Mouse (Mus musculus) adrenal gland, adult 2 months (tissue): ENCODE measurements around the gene Ola1. TPM values are rescaled to one million over a fixed set of nuclear protein-coding genes. Genes with fewer than 3 reads are reported as not detected.

ENCODE experiments used
- DNase-seq: peaks from one replicate; pipeline ENCODE4 v3.0.0; 2021
- long read RNA-seq: library from polyadenylated mRNA; stranded (forward); transcript quantifications from one replicate; pipeline ENCODE4 v2.0.0, GENCODE M21; 2021
- polyA plus RNA-seq: library from polyadenylated mRNA; depleted of rRNA; stranded (reverse); fragments of >200 nt; gene quantifications from 2 replicates; pipeline ENCODE4 v1.2.3, GENCODE M21; 2012; rRNA removed
- total RNA-seq, 2 experiments: library from RNA; stranded (reverse); gene quantifications; 2 replicates each; pipeline ENCODE4 v1.2.3; 2021

Ola1 gene
- total RNA-seq (10 to 100 TPM; 50.2 to 56.2 TPM), polyA plus RNA-seq (0.65 and 1.2 TPM in 2 replicates)
- long read RNA-seq, transcript Ola1-201 (11 exons, 2,175 nt) = major isoform, 12 of 16 reads
- long read RNA-seq, partial matches to known transcripts = 3 of 16 reads
- long read RNA-seq, other reads (novel, unspliced or antisense) = 0 of 16 reads

DNA sequence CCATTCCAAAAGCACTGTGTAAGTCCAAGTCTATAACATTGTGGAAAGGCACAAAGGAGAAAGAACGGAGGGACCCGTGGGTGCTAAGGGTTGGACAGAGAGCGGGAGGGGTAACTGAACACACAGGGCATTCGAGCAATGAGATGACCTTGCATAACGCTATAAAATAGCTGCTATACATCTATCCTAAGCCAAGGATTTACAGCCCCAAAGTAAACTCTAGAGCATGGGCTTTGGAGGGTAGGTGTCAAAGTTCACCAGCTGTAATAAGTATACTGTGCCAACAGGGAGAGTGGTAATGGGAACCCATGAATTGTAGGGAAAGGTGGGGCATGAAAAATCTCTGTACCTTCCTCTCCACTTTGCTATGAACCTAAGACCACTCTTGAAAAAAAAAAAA lies at the start of gene Ola1:
Ola1 (minus strand) TSS at position 12 of the 400 bp plus-strand sequence.
- DNase-seq = no peak

DNA sequence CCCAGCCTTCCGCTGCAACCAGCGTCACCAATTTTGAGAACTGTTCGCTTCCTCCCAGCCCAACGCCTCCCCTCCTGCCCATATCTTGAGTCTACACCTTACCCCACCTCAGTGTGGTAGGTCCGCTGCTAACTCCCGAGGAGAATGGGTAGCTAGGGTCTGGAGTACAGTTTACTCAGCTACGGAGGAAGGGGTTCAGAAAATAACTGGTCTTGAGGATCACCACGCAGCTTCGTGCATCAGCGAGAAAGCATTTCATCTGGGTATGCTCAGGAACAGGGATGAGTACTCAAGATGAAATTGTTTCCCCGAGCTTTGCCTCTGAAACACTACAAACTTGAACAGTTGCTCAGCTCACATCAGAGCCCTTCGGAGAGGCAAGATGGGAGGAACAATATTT lies 49.6 kb upstream of the Ola1 start:
- DNase-seq = no peak

DNA sequence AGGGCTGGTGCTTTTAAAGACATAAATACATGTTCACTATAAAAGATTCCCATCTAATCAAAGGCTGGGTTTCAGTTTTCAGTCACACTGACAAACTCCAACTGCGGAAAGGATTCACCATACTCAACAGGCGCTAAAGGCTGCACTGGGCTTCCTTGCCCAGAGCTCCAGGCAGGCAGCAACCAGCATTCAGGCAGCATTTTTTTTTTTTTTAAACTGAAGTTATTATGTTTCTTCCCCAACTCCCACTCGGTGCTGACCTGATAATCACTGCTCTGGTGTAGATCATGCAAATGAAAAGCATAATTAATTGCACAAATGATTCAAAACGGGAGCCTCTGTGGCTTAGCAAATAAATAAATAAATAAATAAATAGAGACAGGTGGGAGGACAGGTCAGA lies 49.1 kb upstream of the Ola1 start:
- DNase-seq = no peak

DNA sequence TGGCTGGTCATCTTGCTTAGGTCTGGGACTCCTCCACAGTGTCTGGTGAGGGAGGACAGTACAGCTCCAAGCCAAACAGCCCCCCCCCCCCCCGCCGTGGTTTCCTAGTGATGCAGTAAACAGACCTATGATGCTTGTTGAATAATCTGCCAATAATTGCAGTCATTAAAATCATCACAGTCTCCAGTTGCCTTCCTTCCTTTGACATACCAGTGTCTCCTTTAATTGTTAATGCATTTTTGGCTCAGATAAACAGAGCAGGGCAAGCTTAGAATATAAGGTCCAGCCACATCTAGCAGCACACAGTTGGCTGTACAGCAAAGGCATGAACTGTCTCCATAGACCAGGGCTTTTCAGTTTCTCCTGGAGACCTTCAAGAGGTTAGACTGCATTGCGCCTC lies 48.5 kb upstream of the Ola1 start:
- no peak for DNase-seq

DNA sequence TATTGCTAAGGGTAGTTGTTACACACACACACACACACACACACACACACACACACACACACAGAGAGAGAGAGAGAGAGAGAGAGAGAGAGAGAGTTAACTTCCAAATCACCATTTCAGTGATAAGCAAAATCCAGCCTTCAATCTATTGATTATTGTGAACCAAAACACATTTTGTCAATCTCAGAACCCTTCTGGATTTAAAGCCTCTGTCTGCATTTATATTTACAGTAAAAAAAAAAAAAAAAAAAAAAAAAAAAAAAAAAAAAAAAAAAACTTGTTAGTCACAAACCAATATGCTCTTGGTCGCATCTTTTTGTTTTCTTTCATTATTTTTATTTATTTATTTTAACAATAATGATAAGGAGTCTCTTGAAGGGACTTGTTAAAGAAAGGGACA lies 47.9 kb upstream of the Ola1 start:
- DNase-seq = no peak

DNA sequence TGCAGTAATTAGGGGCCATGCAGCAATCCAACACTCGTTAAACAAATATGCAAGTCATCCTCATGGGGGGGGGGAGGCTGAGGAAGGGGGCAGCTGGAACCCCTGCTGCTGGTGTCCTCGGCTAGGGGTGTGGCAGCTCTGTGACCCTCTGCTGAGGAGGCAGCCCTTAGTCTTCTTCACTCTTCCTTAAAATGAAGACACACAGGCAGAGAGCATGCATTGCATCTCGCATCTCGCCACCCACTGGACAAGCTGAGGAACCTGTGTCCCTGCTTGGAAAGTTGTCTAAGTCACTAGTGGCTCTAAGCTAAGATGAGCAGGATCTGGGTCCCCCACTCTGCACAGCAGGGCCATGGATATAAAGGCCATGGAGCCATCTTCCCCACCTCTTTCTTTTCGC lies 47.3 kb upstream of the Ola1 start:
- no peak for DNase-seq

DNA sequence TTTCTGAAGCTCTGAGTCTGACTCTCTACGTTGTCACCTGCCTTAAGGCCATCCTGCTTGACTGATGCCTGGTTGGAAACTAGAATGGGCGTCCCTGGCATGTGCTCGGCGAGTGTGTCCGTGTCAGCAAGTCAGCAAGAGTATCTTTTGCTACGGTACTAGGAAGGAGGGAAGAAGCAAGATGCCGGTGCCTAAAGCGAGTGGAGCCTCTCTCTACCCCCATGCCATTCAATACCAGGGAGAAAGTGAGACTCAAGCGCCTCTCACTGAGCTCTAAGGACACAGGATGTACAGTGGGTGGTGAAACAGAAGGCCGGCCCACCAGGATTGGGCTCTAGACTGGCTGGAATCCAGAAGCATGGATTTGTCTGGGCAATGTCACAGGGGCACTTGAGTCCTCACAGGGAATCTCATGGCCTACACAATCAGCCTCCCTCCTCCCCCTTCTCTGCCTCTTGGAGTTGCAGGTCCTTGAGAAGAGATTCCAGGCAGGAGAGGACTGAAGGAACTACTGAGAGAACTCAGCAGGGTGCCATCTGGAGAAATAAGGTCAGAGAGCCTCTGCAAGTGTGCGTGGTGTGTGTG lies 46.0 kb upstream of the Ola1 start:
- no peak for DNase-seq

DNA sequence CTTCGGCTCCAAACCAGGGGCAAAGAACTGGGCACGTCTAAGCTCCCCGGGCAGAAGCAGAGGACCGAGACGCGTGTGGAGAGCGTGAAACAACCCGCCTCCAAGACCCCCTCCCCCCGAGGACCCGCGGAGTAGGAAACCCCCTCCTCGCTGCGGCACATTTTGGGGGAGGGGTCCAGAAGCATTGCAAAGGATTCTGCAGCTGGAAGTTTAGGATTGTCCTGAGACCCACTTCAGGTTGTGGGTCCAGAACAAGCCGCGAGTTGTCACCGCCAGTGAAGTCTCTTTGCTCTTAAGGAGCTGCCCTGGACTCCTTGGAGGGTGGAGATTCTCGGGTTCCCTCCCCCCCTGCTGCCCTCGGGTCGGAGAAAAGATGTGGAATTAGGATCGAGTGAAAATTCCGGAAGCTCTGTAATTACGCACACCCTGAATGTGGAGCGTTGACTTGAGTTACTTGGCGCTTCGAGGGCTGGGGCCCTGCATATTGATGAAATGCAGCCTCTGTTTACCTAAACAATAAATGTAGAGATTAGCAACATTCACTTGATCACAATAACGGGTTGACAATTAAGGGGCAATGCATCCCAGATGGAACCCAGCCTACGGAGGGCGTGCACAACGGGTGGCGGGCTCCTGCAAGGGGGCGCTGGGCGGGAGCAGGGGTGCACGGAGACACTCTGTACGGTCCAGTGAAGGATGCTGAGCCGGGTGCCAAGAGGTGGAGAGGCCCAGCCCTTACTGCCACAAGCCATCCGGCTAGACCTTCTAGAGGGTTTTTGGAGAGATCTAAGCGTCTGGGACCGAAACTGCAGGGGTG lies 45.3 kb upstream of the Ola1 start:
- no peak for DNase-seq

DNA sequence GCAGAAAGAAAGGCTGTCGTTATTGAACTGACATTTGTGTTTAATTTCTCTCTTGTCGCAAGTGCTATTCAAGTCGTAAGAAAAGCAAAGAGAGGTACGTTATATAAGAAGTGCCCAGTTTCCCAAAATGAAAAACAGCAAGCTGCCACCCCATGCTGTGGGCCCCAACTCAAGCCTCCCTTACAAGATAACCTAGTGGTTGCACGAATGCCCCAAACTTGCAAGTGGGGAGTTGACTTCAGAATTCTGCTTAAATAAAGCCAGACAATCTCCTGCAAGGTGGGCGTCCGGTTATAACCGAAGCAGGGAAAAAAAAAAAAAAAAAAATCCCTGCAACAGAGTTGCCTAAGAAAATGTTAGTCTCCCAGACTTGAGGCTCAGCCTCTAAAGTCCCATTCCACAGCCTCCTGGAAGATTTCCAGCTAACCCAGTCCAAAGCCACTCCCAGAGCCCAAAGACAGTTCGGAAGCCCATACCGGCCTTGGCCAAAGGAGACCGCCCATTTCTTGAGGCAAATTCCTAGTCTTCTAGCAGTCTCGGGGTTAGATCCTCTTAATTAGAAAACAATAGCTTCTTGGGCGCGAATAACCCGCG lies 44.5 kb upstream of the Ola1 start:
- DNase-seq = no peak

DNA sequence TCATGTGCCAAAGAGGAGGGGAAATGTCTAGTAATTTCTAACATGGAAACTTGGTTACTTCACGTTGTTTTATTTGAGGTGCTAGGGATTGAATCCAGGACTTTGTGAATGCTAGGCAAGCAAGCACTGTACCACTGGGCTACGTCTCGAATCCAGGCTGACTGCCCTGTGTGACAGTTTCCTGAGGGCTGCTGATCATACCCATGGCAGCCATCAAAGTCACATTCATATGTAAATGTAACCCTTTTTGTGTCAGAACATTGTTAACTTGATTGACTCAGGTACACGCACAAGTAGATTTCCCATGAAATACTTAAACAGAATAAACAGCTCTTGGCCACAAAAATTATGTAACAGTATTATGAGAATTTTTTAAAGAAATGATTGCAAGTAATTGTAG lies 30.0 kb upstream of the Ola1 start:
- no peak for DNase-seq

DNA sequence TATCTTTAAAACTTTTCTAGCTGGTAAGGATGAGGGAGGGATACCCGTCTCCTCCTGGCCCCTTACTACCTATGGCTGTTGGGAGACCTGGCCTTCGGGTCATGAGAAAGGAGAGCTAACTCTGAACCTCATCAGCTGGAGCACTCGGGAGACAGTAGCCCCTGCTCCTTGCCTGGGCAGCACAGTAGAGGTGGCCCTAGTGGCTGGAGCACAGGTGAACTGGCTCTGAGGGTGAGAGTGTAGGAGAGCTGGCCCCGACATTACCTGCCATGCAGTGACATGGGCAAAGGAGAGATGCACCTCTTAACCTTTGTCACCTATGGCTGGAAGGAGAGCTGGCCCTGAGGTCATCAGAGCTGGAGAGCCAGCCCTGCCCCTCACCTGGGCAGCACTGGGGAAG lies 22.6 kb upstream of the Ola1 start:
- DNase-seq = no peak

DNA sequence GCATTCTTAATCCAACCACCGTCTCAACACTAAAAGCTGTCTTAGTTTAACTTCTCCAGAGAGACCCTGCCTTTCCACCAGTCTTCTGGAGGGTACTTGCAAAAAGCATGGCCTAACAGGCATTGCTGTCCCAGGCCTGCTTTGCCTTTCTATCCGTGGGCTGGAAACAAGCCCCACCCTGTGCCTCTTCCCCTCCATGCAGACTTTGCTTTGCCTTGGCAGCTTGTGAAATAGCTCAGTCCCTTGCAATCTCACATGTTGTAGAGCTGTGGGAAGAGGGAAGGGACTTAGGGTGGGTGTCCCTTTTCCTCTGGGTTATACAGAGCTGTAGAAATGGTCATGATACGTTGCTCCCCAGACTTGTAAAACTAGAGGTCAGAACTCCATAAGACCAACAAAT lies 12.4 kb upstream of the Ola1 start:
- DNase-seq = no peak

DNA sequence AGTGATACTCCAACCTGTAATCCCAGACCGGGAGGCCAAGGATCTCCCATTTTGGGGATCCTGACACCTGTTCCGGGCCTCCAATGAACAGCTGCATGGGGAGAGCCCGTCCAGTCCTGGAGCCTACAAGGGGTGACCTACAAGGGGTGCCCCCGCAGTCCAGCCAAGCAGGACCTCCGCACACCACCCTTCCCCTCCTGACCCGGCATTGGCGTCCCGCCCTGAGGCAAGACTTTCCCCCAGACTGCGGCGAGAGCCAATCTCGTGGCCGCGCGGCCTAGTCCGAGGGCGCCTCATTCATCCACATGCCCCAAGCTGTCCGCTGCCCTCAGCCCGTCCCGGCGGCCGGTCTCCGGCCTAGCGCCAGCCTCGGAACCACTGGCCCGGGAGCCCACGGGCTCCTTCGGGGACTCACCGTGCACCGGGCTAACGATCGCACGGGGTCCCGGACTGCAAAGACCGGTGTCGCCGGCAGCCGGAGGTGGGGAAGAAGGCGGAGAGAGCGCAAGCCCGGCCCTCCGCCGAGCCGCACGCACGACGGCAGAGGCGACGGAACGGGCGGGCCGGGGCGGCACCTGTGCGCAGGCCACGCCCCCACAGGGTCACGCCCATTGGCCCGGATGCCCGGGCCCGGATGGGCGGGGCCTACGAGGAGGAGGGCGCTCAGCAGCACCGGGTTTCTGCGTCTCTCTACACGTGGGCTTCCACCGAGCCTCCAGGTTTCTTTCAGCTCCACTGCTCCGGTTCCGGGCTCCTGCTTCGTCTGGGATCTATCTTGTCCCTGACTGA lies 4.7 kb downstream of the Ola1 start:
- peak; percentile 97 for DNase-seq

DNA sequence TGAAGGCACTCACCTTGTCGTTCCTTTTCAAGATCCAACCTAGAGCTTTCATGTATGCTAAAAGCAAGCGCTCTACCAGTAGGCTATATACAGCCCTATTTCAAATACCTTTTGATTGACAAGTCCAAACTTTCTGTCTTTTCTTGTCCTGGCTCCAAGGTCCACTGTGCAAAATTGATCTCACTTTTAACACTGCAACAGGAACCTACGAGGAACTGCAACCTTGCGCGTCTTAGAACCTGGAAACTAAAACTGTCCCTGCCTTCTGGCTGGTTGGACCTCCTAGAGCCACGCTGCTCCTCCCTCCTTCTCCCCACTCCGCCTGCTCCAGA lies 5.2 kb downstream of the Ola1 start:
- no peak for DNase-seq

DNA sequence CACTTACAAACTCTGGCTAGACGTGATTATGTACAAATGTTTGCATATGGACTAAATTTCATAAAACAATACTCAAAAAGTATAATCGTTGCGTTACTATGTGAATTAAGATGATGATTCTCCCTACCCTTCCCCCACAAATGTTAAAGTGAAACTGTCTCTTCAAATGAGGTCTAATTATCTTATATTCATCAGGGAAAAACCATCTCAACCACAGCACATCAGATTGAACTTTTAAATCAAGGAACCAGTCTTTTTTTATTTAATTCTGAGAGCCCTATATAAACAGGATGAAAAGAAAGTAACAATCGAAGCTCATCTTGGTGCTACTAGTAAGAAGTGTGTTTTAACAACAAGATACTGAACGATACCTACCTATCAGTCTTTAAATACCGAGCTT lies 14.4 kb downstream of the Ola1 start:
- DNase-seq = no peak

DNA sequence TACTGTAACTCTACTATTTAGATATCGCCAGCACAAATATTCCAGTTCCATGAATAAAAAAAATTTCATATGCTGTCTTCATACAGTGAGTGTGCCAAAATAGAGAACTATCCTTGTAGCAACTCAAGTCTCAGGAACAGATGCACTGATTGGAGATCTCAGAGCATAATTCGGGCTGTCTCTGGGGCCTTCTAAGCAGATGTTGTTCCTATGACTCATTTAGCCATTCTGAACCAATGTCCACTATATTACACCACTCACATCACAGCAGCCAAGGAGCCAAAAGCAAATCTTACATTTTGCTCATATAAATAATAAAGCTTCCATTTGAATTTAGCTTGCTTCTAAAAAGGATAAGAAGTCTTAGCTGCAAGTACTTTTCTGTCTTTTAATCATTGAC lies 30.2 kb downstream of the Ola1 start:
- no peak for DNase-seq

DNA sequence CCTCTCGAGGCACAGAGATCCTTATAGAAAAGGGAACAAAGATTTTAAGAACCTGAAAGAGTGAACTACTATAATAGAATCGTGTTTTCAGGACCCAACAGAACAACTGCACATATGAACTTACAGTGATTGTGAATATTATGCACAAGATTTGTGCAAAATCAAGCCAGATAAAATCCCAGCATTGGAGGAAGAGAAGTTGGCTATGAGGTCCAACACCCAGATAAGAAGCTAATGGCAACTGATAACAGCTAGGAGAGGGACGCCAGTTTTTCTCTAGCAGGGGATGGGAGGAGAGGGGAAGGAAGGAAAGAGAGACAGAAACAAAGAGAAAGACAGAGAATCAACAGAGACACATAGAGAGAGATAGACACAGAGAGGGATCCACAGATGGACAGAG lies 33.5 kb downstream of the Ola1 start:
- no peak for DNase-seq

DNA sequence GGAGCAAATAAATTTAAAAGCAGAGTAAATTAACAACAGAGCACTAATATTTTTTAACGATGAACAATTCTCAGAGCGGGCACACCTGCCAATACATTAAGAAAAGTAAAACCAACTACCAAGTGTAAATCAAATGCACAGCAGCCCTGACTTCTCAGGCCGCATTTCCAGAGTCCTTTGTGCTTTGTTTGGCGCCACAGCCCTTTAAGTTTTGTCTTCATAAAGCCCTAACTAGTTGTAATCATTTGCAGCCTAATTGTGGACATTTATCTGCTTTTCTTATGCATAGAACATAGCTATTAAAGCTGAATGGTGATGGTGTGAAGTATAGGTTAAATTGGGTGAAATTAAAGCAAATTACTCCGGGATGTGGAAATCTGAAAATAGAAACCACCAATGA lies 49.2 kb downstream of the Ola1 start:
- no peak for DNase-seq

DNA sequence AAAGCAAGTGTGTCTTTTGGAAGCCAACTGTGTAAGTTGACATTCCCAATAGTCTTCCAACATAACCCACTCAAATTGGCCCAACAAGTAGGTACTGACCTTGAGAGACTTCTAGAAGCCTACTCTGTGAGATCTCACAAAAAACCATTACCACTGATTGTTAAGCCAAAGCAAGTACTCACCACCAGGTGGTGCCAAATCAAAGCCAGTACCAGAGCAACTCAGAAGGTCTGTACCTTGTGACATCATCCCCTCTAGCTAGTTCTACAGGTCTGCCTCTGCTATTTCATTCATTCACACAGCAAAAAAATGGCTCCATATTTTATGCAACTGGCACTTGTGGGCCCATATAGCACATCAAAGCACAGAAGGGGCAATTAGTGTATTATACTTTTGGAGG lies 51.6 kb downstream of the Ola1 start:
- peak; percentile 67 for DNase-seq

DNA sequence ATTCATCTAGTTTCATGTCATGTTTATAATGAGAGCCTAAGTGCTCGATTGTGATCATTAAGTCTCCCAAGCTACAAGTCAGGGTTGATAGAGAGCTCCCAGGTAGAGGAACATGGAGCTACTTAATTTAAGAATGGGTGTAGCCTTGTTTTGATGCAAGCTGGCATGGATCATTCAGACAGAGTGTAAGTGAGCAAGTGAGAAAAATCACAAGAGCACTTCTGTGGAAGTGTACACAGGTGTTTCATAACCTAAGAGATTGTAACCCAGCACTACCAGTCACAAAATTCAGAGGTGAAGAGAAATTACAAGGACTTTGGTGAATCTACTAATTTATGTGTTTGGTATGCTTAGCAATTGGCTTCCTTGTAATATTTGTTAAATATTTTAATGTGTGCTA lies 54.1 kb downstream of the Ola1 start:
- DNase-seq = no peak

DNA sequence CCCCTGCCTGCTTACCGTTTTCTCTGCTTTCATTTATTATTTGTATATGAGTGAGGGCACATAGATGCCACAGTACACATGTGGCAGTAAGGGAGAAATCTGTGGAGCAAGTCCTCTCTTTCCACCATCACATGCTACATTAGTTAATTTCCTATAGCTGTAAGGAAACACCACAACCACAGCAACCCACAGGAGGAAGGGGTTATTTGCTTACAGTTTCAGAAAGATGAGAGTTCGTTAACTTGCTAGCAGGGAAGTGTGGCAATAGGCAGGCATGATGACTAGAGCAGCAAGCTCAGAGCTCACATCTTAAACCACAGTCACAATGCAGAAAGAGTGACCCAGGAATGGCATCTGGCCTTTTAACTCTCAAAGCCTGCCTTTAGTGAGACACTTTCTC lies 58.0 kb downstream of the Ola1 start:
- no peak for DNase-seq

DNA sequence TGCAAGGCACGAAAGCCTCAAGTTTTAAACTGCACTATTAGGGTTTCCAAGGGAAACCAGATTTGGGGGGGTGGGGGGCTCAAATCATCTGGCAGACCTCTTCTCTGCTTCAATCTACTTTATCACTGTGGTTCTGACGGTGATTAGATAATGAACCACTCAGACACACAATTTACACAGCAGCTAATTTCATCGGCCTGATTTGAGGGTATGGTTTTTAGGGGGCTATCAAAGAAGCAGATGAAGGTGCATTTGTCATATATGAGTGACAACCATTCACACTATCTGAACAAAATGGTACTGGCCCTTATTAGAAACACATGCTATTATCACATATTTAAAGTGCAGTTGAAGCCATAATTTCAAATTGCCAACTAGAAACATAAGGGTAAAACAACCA lies 61.5 kb downstream of the Ola1 start:
- DNase-seq = no peak

DNA sequence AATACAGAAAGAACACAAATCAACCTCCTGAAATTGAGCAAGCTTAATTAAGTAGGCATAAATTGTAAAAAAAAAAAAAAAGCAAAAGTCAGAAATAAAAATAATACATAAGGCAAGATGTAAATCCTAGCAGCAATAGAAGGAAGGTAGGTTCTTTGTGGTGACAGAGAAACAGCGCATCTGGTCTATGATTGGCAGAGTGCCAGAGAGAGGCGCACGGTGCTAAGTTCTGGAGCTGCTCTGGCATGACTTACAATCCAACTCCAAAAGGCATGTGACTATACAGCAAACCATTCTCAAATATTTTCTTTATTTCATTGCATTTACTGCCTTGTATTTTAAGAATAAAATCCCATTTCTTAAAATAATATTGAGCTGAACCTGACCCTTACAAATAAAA lies 68.2 kb downstream of the Ola1 start:
- no peak for DNase-seq
